ENCODE assay signal across 18 mouse cellular contexts in the genomic region with DNA sequence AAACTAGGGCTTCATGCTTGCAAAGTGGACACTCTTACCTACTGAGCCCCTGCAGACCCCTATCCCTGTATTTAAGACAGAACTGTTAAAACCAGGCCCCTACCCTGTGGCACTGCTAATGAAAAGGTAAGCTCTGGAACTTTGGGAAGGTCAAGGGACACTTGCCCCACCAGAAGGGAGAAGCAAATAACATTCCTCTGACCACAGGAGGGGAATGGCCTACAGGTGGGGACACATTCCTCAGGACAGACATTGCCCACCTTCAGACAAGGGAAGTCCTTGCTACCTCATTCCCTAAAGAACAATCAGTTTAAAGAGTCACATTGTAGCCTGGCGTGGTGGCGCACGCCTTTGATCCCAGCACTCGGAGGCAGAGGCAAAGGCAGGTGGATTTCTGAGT.
"Had no signal": no experiment of that assay in that cellular context is flagged by ENCODE, and none has a peak within 500 bp of the region (broad histone marks: within the 10 kb centered on the region; RNA-seq: fewer than 3 reads in every experiment).

No protein-coding gene starts in this region.

- H3K4me2 ChIP-seq: lung, embryonic 14.5 days; neural tube, embryonic 13.5 days; neural tube, embryonic 15.5 days had no signal

- H3K27ac ChIP-seq: midbrain, embryonic 10.5 days; neural tube, embryonic 13.5 days; neural tube, embryonic 15.5 days had no signal

- H3K9ac ChIP-seq: lung, embryonic 14.5 days; neural tube, embryonic 13.5 days; neural tube, embryonic 15.5 days had no signal

- DNase-seq: lung, adult 18-20 months; lung, embryonic 14.5 days; lung, postnatal 10 days; lung, postnatal 4 days; midbrain, embryonic 14.5 days; retina, postnatal 1 day; right cerebral cortex, adult 18-20 months; right cerebral cortex, postnatal 25 days; right cerebral cortex, postnatal 4 days; spleen, adult 18-20 months; thymus, adult 18-20 months; thymus, postnatal 25 days; thymus, postnatal 4 days had no signal

- ATAC-seq: midbrain, embryonic 16.5 days had no signal

- H3K27me3 ChIP-seq: neural tube, embryonic 13.5 days; neural tube, embryonic 15.5 days had no signal

- H3K36me3 ChIP-seq: midbrain, embryonic 10.5 days; neural tube, embryonic 13.5 days; neural tube, embryonic 15.5 days had no signal

- H3K4me3 ChIP-seq: midbrain, embryonic 10.5 days; myocyte; neural tube, embryonic 13.5 days; neural tube, embryonic 15.5 days had no signal

- H3K9me3 ChIP-seq: midbrain, embryonic 10.5 days; neural tube, embryonic 13.5 days; neural tube, embryonic 15.5 days had no signal

- H3K4me1 ChIP-seq: neural tube, embryonic 13.5 days had no signal
